Mouse (Mus musculus) bone marrow macrophage, adult 2 months (primary cell): Measurements from ENCODE around the gene Actr8.

Experiments
- CTCF ChIP-seq: IDR thresholded peaks from 2 replicates; pipeline ENCODE4 v1.5.1; 2012; ENCODE audit warnings: low read depth, mild to moderate bottlenecking, low read length, moderate library complexity
- POLR2A ChIP-seq: IDR thresholded peaks from 2 replicates; pipeline ENCODE4 v1.6.1; 2012; ENCODE audit warnings: mild to moderate bottlenecking, low read depth, low read length, borderline replicate concordance

- TF ChIP-seq CTCF (no peak), POLR2A (no peak)
Observed at GRCm38 (mm10) chr14:30018463-30018801, 40.3 kb downstream of the Actr8 start.
